Mouse (Mus musculus) thymus, postnatal 10 days (tissue): ENCODE measurements around the gene Acoxl.
A peak's percentile ranks its signal among the peaks of the same experiment; 100 is the strongest.

ENCODE experiments used
- DNase-seq, 2 experiments: peaks; one replicate each; pipeline ENCODE4 v3.0.0; 2021; ENCODE audit warnings: low spot score in 2 of 2

The Acoxl gene

GRCm38 (mm10) chr2:128032111-128032510 is 193.4 kb downstream of the Acoxl start:
- no peak for DNase-seq

GRCm38 (mm10) chr2:128033503-128033902 is 194.8 kb downstream of the Acoxl start:
- no peak for DNase-seq

- DNase-seq: no peak
Observed at GRCm38 (mm10) chr2:128034066-128034665, 195.5 kb downstream of the Acoxl start.

- no peak for DNase-seq
Observed at GRCm38 (mm10) chr2:128038259-128038890, 199.7 kb downstream of the Acoxl start.

GRCm38 (mm10) chr2:128041066-128041750 is 202.5 kb downstream of the Acoxl start:
- peak; percentile 27 to 45 for DNase-seq

- DNase-seq: no peak
Observed at GRCm38 (mm10) chr2:128046454-128046853, 207.8 kb downstream of the Acoxl start.

- no peak for DNase-seq
Observed at GRCm38 (mm10) chr2:128054905-128055304, 216.2 kb downstream of the Acoxl start.

- no peak for DNase-seq
Observed at GRCm38 (mm10) chr2:128057872-128058271, 219.2 kb downstream of the Acoxl start.

GRCm38 (mm10) chr2:128058627-128059026 is 220.0 kb downstream of the Acoxl start:
- DNase-seq: no peak

- no peak for DNase-seq
Observed at GRCm38 (mm10) chr2:128060213-128060612, 221.5 kb downstream of the Acoxl start.

GRCm38 (mm10) chr2:128060680-128061287 is 222.1 kb downstream of the Acoxl start:
- DNase-seq: no peak

- no peak for DNase-seq
Observed at GRCm38 (mm10) chr2:128061491-128061890, 222.8 kb downstream of the Acoxl start.

- no peak for DNase-seq
Observed at GRCm38 (mm10) chr2:128062756-128063155, 224.1 kb downstream of the Acoxl start.

GRCm38 (mm10) chr2:128065013-128065412 is 226.3 kb downstream of the Acoxl start:
- no peak for DNase-seq

GRCm38 (mm10) chr2:128065576-128065975 is 226.9 kb downstream of the Acoxl start:
- no peak for DNase-seq

- DNase-seq: no peak
Observed at GRCm38 (mm10) chr2:128067162-128067561, 228.5 kb downstream of the Acoxl start.

GRCm38 (mm10) chr2:128067596-128067995 is 228.9 kb downstream of the Acoxl start:
- DNase-seq: no peak

GRCm38 (mm10) chr2:128068176-128068575 is 229.5 kb downstream of the Acoxl start:
- DNase-seq: no peak

GRCm38 (mm10) chr2:128069025-128069424 is 230.3 kb downstream of the Acoxl start:
- DNase-seq: no peak

GRCm38 (mm10) chr2:128071791-128072190 is 233.1 kb downstream of the Acoxl start:
- DNase-seq: no peak

GRCm38 (mm10) chr2:128072944-128073343 is 234.3 kb downstream of the Acoxl start:
- no peak for DNase-seq

- no peak for DNase-seq
Observed at GRCm38 (mm10) chr2:128073603-128074002, 234.9 kb downstream of the Acoxl start.

GRCm38 (mm10) chr2:128076936-128077335 is 238.3 kb downstream of the Acoxl start:
- DNase-seq: no peak
